Mouse (Mus musculus) MN1 (cell line): ENCODE data around the gene 9930022D16Rik.
A peak's percentile ranks its signal among the peaks of the same experiment; 100 is the strongest.

Experiments
- DNase-seq: peaks from one replicate; pipeline ENCODE4 v3.0.0-alpha.2; 2016; ENCODE audit warnings: low spot score

The 9930022D16Rik gene

GRCm38 (mm10) chr11:109413617-109414016 is at the start of gene 9930022D16Rik:
Gene 9930022D16Rik (plus strand): TSS chr11:109413917.
- no peak for DNase-seq

- DNase-seq, result no peak
These were observed 49.4 kb upstream of the 9930022D16Rik start for GRCm38 (mm10) chr11:109364337-109364736.

- peak; percentile 36 for DNase-seq
These were observed 48.8 kb upstream of the 9930022D16Rik start for GRCm38 (mm10) chr11:109364881-109365280.

- no peak for DNase-seq
These were observed 47.9 kb upstream of the 9930022D16Rik start for GRCm38 (mm10) chr11:109365818-109366217.

GRCm38 (mm10) chr11:109366802-109367579 is 46.7 kb upstream of the 9930022D16Rik start:
- DNase-seq, result peak; percentile 58

GRCm38 (mm10) chr11:109369026-109369637 is 44.6 kb upstream of the 9930022D16Rik start:
- DNase-seq, result no peak

GRCm38 (mm10) chr11:109375412-109375811 is 38.3 kb upstream of the 9930022D16Rik start:
- DNase-seq, result no peak

GRCm38 (mm10) chr11:109376484-109377143 is 37.1 kb upstream of the 9930022D16Rik start:
- DNase-seq, result peak; percentile 48

GRCm38 (mm10) chr11:109377477-109377876 is 36.2 kb upstream of the 9930022D16Rik start:
- no peak for DNase-seq

GRCm38 (mm10) chr11:109378051-109378450 is 35.7 kb upstream of the 9930022D16Rik start:
- no peak for DNase-seq

- no peak for DNase-seq
These were observed 33.1 kb upstream of the 9930022D16Rik start for GRCm38 (mm10) chr11:109380662-109381061.

GRCm38 (mm10) chr11:109385296-109385695 is 28.4 kb upstream of the 9930022D16Rik start:
- DNase-seq, result peak; percentile 87

- DNase-seq, result no peak
These were observed 24.7 kb upstream of the 9930022D16Rik start for GRCm38 (mm10) chr11:109389046-109389445.

GRCm38 (mm10) chr11:109391200-109391599 is 22.5 kb upstream of the 9930022D16Rik start:
- DNase-seq, result no peak

GRCm38 (mm10) chr11:109391760-109392159 is 22.0 kb upstream of the 9930022D16Rik start:
- DNase-seq, result no peak

GRCm38 (mm10) chr11:109392601-109393000 is 21.1 kb upstream of the 9930022D16Rik start:
- no peak for DNase-seq

GRCm38 (mm10) chr11:109394758-109395157 is 19.0 kb upstream of the 9930022D16Rik start:
- DNase-seq, result no peak

GRCm38 (mm10) chr11:109395291-109395690 is 18.4 kb upstream of the 9930022D16Rik start:
- no peak for DNase-seq

- no peak for DNase-seq
These were observed 7.3 kb upstream of the 9930022D16Rik start for GRCm38 (mm10) chr11:109406431-109406830.

GRCm38 (mm10) chr11:109410197-109410980 is 3.3 kb upstream of the 9930022D16Rik start:
- no peak for DNase-seq

- no peak for DNase-seq
These were observed 1.1 kb downstream of the 9930022D16Rik start for GRCm38 (mm10) chr11:109414802-109415201.
